Mouse (Mus musculus): ENCODE measurements around the gene Relch.
"Not testable (repeated sequence)": the region's sequence is repeated elsewhere in the genome, so short reads cannot be mapped to it uniquely, and the experiment has no call there.

Gene Relch

GRCm38 (mm10) chr1:105746858-105747596, 83.4 kb downstream of the Relch start:
- DNase-seq = no peak

- DNase-seq = no peak
Measured at GRCm38 (mm10) chr1:105748091-105748799, 84.6 kb downstream of the Relch start.

DNA sequence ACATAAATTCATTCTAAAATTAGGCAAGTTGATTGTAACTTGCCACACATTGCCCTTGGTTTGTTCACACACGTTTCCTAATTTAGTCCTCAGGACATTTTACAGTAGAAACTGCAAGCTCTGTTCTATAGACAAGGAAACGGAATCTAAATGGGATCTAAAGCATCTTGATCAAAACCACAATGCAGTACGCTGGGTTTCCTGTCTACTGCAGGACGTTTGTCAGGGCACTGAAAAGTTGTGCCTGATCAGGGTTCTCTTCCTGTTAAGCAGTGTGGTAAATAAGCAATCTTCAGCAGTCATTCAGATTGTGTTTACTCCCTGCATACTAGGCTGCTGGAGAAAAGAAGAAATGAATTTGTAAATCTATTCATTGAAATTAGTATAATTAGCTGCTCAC, 88.5 kb downstream of the Relch start:
- no peak for DNase-seq

DNA sequence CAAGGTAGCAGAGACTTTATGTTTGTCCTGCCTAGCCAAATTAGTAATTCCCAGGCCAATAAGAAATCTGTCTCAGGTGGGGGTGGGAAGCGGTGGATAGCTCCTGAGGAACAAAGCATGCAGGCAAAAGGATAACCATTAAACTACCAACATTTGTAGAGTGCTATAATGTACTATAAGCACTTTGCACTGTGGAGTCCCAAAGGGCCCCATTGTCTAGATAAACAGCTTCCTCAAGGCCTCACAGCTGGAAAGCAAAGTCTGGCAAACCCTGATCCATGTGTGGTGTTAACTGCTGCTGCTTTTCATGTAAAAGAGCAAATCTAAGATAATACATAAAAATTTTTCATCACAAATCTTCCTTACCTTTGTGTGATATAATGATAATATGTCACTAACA, 89.3 kb downstream of the Relch start:
- no peak for DNase-seq

- no peak for DNase-seq
Measured at GRCm38 (mm10) chr1:105758798-105759197, 95.1 kb downstream of the Relch start.

DNA sequence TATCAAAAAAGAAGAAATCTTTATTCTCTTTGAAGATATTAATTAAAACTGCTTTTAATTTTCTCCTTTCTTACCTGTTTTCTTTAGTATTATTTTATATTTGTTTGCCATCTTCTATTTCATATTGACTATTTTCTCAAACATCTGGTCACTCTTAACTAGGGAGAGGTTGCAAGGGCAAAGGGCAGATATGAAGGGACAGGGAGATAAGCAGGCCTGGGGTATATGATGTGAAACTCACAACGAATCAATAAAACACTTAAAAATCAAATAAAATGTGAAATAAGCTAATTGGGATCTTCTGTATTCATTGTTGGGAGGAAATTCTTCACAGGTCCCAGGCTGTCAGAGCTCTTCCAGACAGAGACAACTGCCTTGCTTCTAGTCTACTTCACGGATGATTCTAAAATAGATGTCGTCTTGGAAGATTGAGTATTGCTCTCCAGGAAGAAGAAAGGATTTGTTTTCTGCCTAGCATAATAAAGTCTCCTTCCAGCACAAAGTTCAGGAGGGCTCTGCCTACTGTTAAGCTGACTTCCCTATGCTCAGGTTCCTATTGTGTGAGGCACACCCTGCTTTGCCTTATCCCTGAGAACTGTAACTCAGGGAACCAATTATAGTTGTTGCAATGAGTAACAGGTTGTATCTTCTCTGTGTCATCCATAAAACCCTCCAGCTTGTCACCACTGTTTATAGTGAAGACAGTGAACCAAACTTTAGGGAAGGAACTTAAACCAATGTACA, 95.9 kb downstream of the Relch start:
- no peak for DNase-seq

DNA sequence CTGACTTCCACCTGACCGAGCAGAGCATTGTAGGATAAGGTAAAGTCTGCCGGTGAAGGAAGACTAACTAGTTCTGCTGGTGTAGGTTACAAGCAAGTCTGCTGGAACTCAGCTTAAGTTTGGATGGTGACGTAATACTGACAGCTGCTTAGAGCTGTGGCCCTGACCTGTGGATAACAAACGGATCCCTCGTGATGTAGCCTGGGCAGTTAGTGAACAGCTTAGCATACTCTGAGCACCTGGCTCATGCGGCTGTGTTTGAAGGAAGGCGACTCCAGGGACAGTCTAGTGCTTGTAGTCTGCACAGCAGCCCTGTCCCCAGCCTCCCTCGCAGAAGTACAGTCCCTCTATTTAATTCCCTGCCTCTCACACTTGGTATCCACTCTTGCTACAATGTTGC, 101.9 kb downstream of the Relch start:
- no peak for DNase-seq

DNA sequence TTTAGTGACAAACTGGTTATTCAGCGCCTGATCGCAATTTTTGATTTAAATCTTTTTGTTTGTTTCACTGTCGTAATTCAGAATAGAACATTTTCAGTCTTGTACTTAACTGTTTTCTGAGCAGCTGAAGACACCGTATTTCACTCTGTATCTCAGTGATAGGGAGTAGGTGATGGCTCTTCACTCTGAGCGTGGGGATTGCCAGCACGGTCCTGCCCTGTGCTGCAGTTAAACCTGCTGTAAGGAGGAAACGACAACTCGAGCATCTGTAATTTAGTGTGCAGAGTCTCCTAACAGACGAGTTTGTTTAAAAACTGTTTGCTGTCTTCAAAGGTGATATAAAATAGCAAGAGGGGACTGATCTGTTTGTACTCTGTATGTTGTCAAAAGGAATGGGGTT, 102.4 kb downstream of the Relch start:
- not testable (repeated sequence) for DNase-seq

DNA sequence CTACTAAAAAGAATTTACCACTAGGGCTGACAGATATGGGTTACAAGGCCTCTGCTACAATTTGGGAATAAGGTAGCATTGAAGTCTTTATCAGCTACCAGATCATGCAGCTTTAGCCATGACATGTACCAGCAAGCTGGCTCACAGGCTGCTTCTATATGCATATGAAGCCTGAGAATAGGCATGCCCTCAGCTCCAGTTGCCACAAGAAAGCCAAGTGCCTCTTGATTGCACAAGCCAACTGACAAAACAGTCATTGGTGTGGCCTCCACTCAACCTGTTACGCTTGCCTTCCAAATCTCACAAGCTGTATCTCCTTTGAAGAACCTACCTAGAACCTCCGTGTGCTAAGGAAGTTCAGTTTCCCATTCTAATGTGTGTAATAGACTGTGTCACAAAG, 104.7 kb downstream of the Relch start:
- DNase-seq = no peak

DNA sequence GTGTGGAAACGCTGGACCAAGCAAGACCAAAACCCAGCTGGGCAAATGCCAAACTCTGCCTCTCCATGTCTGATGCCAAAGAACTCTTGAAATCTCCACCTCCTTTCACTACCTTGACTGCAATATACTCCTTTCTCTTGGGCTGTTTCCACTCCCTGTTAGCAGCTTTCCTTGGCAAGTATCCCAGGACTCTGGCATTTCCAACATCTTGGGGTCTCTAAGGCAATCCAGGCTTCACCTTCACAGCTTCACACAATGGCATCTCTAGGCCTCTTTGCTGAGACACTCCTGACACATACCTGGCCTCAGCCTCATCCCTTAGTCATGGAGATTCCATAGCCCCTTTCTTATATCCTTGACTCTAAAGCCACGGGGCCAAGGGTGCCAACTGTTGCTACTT, 107.0 kb downstream of the Relch start:
- no peak for DNase-seq

DNA sequence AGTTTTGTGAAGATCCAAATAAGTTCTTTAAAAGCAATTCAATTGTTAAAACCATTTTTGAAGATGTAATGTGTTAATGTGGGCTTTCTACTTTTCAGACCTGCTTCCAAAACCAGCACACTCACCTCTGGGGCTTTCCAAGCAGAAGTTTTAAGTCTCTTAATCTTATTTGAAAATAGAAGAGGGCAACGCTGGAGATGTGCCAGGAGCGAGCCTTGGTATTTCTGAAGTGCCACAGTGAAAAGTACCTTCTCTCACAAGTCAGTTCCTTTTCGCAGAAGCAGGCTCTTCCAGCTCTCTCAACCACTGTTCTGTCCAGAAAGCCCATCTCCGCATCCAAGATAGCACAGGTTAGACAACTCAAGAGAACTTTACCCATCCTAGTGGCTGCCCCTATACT, 112.8 kb downstream of the Relch start:
- no peak for DNase-seq

- no peak for DNase-seq
Measured at GRCm38 (mm10) chr1:105780079-105780456, 116.4 kb downstream of the Relch start.

DNA sequence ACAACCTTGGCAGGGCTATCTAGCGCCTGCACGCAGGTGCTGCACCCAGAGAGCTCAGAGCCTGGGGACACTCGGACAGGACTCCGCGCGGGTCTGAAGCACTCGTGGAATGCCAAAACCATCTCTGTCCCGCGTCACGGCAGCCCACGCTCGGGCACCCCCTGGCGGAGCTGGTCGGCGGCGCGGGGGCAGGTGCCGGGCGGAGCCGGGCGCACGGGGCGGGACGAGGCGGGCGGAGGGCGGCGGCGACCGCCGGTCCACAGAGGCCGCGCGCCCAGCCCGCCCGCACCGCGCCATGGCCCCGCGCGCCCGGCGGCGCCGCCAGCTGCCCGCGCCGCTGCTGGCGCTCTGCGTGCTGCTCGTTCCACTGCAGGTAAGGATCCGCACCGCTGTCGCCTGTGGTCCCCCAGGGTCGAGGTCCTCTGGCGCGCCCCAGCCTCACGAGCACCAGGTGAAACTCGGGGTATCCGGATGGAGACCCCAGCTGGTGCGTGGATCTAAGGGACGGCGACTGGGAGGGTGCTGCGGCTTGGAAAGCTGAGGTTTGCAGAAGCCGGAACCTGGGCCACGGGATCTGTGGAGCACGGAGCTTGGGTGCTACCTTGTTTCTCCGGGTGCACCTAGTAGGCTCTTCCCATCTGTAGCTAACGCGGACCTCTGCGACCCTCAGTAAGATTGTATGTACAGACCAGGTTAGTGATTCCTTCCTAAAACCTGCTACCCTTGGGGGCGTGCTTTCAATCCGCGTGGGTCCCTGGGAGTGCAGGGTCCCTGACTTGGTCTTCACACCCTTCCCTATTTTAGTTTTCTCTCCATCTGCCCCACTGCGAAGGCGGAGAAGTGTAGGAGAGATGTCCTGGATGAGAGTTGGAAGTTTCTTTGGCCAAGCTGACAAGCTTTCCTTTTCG, 117.0 kb downstream of the Relch start, which contains the start of gene Tnfrsf11a:
Gene Tnfrsf11a, plus strand, starts transcription at position 262 of the 908 bp plus-strand sequence.
- peak; percentile 63 for DNase-seq

DNA sequence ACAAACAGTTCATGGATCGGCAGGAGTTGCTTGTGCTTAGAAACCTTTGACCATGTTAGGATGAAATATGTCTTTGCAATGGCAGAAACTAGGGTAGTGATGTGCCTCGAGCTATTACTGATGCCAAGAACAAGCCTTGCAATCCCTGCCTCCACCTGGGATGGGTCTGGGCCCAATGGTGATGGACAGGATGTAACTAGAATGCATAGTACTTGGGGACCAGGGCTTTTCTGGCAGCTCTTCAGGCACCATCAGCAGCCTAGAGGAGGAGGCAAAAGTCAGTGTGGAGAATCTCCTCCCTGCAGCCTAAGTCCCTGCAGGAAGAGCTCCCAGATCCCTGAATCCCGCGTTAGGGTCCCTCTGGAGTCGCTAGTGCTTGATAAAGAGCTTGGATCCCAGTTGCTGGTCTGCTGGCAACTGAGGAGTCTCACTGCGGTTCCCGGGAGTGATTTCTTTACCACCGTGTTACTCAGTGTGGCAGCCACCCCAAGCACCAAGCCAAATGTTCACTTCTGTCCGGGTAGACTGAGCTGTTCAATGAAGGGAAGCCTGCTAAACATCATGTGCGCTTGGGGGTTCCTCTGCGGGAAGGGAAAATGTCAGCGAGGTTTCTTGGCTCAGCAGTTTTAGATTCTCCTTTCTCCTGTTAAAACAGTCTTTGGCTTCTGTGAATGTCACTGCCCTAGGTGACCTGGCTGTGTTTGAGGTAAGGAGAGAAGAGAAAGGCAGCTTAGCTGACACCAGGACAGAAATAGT, 117.9 kb downstream of the Relch start:
- DNase-seq = no peak

DNA sequence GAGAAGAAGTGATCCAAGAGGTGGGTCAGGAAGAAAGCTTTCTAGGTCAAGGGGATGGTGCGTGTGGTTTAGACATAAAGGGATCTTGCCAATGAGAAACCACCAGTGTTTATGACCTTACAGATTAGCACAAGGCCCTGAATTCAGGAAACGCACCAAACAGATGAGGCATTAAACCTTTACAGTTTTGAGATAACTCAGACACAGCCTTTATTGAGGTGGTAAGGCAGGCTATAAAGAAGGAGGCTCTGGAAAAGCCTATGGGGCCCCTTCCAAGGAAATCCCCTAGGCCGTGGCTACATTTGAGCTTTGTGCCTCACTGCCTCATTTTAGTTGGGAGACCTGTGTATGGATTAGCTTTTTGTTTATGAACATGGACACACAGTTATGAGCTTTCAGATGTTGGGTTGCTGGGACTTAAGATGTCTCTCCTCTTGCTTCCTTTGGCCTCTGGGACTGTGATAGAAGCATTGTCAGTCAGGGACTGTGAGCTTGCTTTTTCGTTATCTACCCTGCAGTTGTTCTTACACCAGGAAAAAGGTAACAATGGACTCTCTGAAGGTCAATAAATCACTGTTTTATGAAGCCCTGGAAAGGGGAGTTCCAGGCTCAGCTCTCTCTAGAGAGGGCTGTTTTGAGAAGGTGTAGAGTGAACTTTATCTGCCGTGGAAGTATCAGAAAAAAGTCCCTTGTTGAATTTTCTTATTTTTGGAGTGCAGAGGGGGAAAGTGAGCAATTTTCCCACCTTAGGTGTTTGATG, 120.8 kb downstream of the Relch start:
- no peak for DNase-seq

GRCm38 (mm10) chr1:105785146-105785545, 121.5 kb downstream of the Relch start:
- no peak for DNase-seq

DNA sequence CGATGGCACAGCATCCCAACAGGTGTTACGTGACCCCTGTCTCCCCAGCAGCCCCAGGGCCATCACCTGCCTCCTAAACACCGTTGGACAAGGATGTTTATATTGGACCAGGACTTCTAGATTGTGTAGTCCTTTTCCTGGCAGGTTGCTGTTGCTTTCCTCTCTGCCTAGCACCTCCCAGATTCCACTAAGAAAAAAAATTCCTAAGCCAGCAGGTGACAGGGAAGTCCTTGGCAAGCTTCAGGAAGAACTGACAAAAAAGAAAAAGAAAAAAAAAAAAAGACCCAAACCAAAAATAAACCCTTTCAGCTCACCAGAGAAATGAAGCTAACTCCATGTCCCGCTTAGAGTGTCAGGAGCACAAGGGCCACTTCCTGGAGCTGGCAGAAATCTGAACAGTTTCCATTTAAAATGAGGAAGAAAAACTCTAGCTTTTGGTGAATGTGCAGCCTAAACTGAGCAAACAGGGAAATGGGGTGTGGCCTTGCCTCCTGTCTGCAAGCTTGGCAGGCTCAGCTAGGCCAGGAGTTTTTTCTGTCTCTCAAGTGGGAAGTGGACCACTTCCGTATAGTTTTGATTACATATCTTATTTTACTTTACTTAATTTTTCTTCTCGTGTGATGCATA, 123.2 kb downstream of the Relch start:
- DNase-seq = no peak

GRCm38 (mm10) chr1:105790103-105790502, 126.4 kb downstream of the Relch start:
- DNase-seq = no peak

DNA sequence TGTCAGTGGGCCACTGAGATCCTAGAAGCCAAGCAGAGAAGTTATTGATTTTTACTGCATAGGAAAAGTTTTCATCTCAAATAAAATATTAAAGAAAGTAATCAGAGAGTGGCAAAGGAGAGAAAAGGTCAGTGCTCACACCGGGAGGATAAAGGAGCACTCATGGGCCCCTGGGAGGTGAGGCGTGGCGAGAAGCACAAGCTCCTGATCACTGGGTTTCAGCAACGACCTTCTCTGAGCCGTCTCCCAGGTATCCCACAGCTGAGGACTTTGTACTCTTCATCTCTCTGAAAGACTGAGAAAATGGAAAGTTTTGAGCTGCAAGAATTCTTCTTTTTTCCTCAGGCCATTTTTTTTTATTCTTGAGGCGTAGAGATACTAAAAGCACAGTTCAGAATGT, 131.0 kb downstream of the Relch start:
- no peak for DNase-seq

DNA sequence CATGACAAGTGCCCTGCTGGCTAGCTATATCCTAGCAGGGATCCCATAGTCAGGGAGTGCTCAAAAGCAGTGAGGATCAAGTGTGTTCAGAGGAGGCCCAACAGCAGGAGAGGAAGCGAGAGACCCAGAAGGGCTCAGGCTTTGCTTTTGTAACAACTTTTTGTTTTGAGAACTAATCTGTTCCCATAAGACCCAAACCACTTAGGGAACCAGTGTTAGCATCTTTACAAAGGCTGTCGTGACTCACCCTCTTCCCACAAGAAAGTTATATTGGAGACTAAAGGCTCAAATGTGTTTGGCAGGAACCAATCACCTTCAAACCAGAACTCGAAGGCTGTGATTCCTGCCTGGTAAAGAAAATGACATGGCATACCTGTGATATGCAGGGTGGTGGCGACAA, 132.0 kb downstream of the Relch start:
- no peak for DNase-seq

DNA sequence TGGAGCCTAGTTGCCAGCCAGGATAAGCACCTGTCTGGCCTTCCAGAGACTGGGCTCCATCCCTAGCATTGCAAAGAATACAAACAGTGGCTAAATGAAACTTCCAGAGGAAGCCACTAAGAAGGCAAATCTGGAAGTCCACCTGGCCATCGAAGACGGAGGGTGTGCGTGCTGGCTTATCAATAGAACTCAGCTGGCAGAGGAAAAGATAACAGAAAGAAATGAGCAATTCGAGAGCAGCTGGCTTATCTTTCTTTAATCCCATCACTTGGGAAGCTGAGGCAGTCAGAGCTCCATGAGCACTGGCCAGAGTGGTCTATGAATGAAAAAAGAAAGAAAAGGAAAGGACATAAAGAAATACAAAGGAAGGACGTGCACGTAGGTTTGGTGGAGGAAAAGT, 136.9 kb downstream of the Relch start:
- no peak for DNase-seq

Measured in embryo, embryonic 11 days (tissue).